ENCODE assay signal across 19 mouse cellular contexts in the genomic region with DNA sequence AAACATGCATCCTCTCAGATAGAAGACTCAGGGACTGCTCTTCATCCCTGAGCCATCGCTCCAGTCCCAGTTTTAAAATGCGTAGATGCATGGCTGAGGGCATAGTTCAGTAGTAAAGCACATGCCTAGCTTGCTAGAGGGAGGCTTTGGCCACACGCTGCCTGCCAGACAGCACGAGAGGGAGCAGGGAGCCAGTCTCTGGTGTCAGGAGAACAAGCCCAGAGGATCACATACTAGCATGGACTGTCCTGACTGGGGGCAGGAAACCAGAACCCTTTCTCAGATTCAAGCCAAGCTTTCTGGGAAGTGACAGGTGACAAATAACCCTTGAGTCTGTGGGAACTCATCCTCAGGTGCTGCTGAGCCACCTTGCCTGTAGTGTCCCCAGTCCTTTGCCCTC. TPM values are rescaled to one million over a fixed set of nuclear protein-coding genes. Genes with fewer than 3 reads are reported as not detected.
"Had no signal": no experiment of that assay in that cellular context is flagged by ENCODE, and none has a peak within 500 bp of the region (broad histone marks: within the 10 kb centered on the region; RNA-seq: fewer than 3 reads in every experiment).

No protein-coding gene starts in this region.

- H3K9ac ChIP-seq: liver, embryonic 15.5 days; liver, postnatal 0 days; lung, embryonic 15.5 days; midbrain, embryonic 12.5 days; midbrain, embryonic 15.5 days; neural tube, embryonic 12.5 days; stomach, embryonic 15.5 days had no signal

- ATAC-seq: liver, postnatal 0 days; lung, postnatal 0 days; midbrain, embryonic 15.5 days had no signal

- H3K4me2 ChIP-seq: liver, embryonic 15.5 days; lung, embryonic 15.5 days; midbrain, embryonic 12.5 days; midbrain, embryonic 15.5 days; neural tube, embryonic 12.5 days; stomach, embryonic 15.5 days had no signal

- H3K9me3 ChIP-seq: liver, embryonic 15.5 days; lung, embryonic 15.5 days; midbrain, embryonic 12.5 days; midbrain, embryonic 15.5 days; neural tube, embryonic 12.5 days; stomach, embryonic 15.5 days had no signal

- H3K27me3 ChIP-seq: liver, embryonic 15.5 days; lung, embryonic 15.5 days; megakaryocyte, embryonic 14.5 days; midbrain, embryonic 12.5 days; midbrain, embryonic 15.5 days; neural tube, embryonic 12.5 days; stomach, embryonic 15.5 days had no signal

- DNase-seq: liver, postnatal 0 days; lung, adult 2 months; right cerebral cortex, postnatal 14 days; thymus, adult 2 months; thymus, postnatal 25 days; thymus, postnatal 4 days had no signal

- H3K27ac ChIP-seq: liver, embryonic 15.5 days; lung, embryonic 15.5 days; macrophage; midbrain, embryonic 12.5 days; midbrain, embryonic 15.5 days; neural tube, embryonic 12.5 days; stomach, embryonic 15.5 days; stomach, postnatal 0 days had no signal

- H3K4me3 ChIP-seq: liver, embryonic 15.5 days; lung, embryonic 15.5 days; megakaryocyte, embryonic 14.5 days; midbrain, embryonic 12.5 days; midbrain, embryonic 15.5 days; neural tube, embryonic 12.5 days; stomach, embryonic 15.5 days had no signal

- H3K4me1 ChIP-seq: liver, embryonic 15.5 days; lung, embryonic 15.5 days; midbrain, embryonic 12.5 days; midbrain, embryonic 15.5 days; stomach, embryonic 15.5 days had no signal

RNA-seq across cellular contexts. Expression of a gene that starts 11.1 kb away (rescaled TPM):
- total RNA-seq: megakaryocyte progenitor cell, adult 5-6 weeks; monocyte, adult 5-6 weeks; neutrophil, adult 5-6 weeks had no signal
